Mouse (Mus musculus): Measurements from ENCODE around the gene Neurog2. TPM values are rescaled to one million over a fixed set of nuclear protein-coding genes. Genes with fewer than 3 reads are reported as not detected.
A peak's percentile ranks its signal among the peaks of the same experiment; 100 is the strongest.

Gene Neurog2
- under 1 TPM in 3 of 4 experiments, not detected in 1; 0.25 to 0.33 (median 0.32) TPM for total RNA-seq (2022)

DNA sequence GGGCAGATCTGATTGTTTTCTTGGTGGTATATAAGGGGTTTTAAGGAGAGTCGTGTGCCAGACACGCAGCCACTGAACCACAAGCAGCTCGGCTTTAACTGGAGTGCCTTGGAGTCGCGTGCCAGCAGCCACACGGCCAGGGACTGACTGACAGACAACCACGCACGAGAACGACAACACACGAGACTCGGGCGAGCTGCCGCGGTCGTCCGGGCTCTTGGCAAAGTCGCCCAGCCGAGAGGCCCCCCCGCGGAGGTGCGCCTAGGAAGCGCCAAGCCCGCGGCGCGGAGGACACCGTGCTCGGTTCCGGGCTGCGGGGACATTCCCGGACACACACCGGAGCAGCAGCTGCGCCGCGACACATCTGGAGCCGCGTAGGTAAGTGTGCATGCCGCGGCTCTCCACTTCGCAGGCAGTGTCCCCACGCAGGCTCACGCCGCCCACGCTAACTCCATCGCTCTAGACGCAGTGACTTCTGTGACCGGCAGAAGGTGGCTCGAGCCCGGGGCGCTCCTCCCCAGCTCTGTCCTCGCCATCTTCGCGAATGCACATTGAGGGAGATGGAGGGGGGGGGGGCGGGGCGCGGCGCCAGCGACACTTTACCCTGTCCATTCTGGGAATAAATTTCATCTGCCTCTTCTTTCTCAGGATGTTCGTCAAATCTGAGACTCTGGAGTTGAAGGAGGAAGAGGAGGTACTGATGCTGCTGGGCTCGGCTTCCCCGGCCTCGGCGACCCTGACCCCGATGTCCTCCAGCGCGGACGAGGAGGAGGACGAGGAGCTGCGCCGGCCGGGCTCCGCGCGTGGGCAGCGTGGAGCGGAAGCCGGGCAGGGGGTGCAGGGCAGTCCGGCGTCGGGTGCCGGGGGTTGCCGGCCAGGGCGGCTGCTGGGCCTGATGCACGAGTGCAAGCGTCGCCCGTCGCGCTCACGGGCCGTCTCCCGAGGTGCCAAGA is at the start of gene Neurog2:
TSS of gene Neurog2 (plus strand) at position 56 of the 953 bp plus-strand sequence.
- DNase-seq (ENCODE audit: low spot score in 2 of 2): peak in 1 of 2 experiments; percentile 10

DNA sequence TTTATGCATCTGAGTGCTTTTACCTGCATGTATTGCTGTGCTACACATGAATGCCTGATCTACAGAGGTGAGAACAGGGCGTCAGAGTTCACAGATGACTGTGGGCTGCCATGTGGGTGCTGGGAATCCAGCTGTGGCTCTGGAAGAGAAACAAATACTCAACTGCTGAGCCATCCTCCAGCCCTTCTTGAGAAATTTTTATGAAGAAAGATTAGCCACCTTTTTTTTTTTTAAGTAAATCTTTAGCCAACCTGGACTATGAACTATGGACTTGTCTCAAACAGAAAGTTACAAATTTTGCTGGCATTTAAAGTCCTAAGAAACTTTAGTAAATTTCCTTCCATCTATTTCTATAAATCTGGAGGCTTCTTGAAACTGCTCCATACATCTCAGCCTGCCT is 35.8 kb upstream of the Neurog2 start:
- DNase-seq (ENCODE audit: low spot score in 2 of 2): no peak

- DNase-seq (ENCODE audit: low spot score in 2 of 2): no peak
These were observed 24.8 kb upstream of the Neurog2 start for GRCm38 (mm10) chr3:127608109-127608508.

GRCm38 (mm10) chr3:127625296-127625695 is 7.6 kb upstream of the Neurog2 start:
- peak in 1 of 2 experiments; percentile 25 for DNase-seq (ENCODE audit: low spot score in 2 of 2)

GRCm38 (mm10) chr3:127625701-127626399 is 7.1 kb upstream of the Neurog2 start:
- no peak for DNase-seq (ENCODE audit: low spot score in 2 of 2)

GRCm38 (mm10) chr3:127626524-127626923 is 6.4 kb upstream of the Neurog2 start:
- no peak for DNase-seq (ENCODE audit: low spot score in 2 of 2)

DNA sequence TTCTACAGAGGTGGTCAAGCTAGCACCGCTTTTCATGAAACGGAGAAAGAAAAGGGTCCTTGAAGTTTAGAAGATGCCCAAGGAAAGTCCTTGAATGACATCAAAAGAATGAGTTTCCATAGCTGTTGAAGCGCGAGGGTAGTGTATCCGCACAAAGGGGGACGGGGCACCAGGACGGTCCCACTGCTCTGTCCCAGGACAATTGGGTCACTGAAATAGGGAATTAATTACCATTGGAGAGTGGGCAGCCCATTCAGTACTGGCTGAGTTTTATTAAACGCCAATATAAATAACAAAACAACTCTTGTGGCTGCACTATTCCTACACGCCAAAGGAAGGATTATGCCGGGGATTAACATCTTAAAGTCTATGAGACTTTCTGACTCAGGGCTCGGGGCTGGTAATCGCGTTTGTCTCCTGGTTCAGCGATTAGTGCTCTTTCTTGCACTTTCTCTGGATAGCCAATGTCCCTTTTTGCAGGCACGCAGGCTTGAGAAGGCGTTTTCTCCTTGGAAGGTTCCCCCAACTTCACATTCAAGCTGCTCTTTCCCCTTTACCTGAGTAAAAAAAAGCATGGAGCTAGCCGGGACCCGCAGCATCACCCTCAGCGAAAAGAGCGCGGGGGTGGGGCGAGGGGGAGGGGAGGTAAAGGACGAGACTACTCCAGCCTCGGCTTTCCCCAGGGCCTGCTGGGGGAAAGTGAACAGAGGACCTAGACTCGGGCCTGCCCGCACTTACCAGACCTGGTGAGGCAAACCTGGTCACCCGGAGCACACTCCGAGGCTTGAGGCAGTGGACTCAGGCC is 5.6 kb upstream of the Neurog2 start:
- no peak for DNase-seq (ENCODE audit: low spot score in 2 of 2)

DNA sequence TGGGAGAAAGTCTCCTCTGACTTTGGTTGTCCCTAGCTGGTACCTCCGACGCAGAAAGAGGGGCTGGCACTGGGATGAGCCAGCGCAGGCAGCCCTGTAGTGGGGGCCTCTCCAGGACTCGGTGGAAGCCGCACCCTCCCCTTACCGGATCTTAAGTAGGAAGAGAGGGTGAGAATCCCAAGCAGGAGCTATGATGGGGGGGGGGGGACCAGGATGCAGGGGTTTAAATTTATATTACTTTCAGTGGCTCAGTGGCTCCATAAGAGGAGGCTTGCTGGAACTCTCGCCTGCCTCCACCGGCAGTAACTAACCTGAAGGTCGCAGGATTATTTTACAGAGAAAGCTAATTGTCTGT is 5.0 kb upstream of the Neurog2 start:
- DNase-seq (ENCODE audit: low spot score in 2 of 2): no peak

DNA sequence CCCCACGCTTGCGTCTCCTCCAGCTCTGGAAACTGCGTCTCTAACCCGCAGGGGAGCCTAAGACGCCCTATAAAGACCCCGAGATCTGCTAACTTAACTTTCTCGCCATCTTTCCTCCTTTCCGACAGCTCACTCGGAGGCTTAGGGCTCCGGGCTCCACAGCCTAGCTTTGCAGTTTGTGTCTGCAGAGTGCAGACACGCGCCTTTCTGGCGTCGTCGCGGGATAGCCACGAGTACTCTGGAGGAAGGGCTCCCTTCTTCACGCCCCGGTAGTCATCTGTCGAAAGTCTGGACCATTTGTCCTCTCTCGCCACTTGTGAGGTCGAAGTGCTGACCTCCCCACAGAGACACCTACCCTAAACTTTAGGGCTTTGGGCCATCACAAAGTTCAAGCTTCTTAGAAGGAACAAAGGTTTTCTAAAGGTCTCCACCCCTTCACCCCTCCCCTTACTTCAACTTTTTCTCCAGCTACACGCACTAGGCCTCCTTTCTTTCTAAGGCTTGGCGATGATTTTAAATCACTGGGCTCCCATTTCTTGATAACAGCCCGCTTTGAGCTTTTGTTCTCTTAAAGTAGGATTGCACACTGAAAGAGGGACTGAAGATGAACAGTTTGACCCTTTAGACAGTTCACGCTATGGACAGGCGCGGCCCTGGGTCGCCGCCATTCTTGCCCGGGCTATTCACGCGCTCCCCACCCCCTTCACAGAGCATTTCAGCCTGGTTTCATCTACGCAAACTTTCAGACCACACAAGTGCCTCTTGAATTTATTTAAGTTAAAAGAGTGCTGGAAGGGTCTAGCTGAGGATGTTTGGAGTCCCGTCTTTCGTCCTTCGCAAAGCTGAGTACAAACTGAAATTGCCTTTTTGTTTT is 4.4 kb upstream of the Neurog2 start:
- no peak for DNase-seq (ENCODE audit: low spot score in 2 of 2)

- DNase-seq (ENCODE audit: low spot score in 2 of 2): no peak
These were observed 2.7 kb upstream of the Neurog2 start for GRCm38 (mm10) chr3:127630190-127630589.

GRCm38 (mm10) chr3:127630735-127631372 is 2.1 kb upstream of the Neurog2 start:
- no peak for DNase-seq (ENCODE audit: low spot score in 2 of 2)

GRCm38 (mm10) chr3:127631582-127631981 is 1.4 kb upstream of the Neurog2 start:
- DNase-seq (ENCODE audit: low spot score in 2 of 2): no peak

DNA sequence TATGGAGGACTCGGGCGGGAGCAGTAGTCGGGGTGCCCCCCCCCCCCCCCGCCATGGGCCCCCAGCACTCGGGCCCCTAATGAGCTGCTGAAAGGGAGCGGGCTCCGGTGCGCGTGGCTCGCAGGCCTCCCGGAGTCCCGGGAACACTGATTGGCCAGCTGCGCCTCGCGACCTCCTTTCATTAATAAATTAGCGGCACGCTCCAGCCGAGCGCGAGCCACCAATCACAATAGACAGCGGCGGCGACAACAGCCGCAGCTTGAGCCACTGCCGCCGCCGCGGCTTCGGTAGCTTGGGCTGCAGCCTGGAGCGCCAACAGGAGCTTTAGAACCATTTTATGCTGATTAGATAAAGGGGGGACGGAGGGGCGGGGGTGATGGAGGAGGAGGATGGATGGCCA is 404 bp upstream of the Neurog2 start:
- no peak for DNase-seq (ENCODE audit: low spot score in 2 of 2)

GRCm38 (mm10) chr3:127634101-127634983 is 1.4 kb downstream of the Neurog2 start:
- DNase-seq (ENCODE audit: low spot score in 2 of 2): peak; percentile 33 to 43

DNA sequence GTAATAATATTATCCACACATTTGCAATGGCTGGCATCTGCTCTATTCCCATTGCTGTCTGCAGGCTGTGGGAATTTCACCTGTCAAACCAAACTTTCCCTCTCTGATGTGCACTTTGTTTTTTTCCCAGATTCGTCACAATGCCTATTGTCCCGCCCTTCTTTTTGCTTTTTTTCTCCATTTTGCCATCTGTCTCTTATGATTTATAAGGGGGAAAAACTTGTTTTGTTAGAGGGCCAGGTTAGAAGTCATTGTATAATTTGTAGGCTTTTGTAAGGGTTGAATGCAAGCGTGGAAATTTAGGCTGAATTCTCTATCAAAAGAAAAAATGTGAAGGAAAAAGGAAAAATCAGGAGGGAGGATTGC is 2.0 kb downstream of the Neurog2 start:
- no peak for DNase-seq (ENCODE audit: low spot score in 2 of 2)

GRCm38 (mm10) chr3:127639875-127640761 is 7.2 kb downstream of the Neurog2 start:
- no peak for DNase-seq (ENCODE audit: low spot score in 2 of 2)

- DNase-seq (ENCODE audit: low spot score in 2 of 2): no peak
These were observed 8.1 kb downstream of the Neurog2 start for GRCm38 (mm10) chr3:127640762-127641700.

Measured in left cerebral cortex, adult 8-10 months (tissue).